Mouse (Mus musculus): Measurements from ENCODE around the gene Adora2b. TPM values are rescaled to one million over a fixed set of nuclear protein-coding genes. Genes with fewer than 3 reads are reported as not detected.
A peak's percentile ranks its signal among the peaks of the same experiment; 100 is the strongest.
"Not testable (repeated sequence)": the region's sequence is repeated elsewhere in the genome, so short reads cannot be mapped to it uniquely, and the experiment has no call there.

The Adora2b gene
- total RNA-seq, 2 experiments from 2014 or later = 6.6 to 7.6 TPM

- no peak for DNase-seq (ENCODE audit: low spot score in 2 of 2)
These were observed 14.8 kb downstream of the Adora2b start for GRCm38 (mm10) chr11:62263599-62263998.

- no peak for DNase-seq (ENCODE audit: low spot score in 2 of 2)
These were observed 15.2 kb downstream of the Adora2b start for GRCm38 (mm10) chr11:62264018-62264417.

- DNase-seq (ENCODE audit: low spot score in 2 of 2) = peak in 1 of 2 experiments; percentile 32
These were observed 16.9 kb downstream of the Adora2b start for GRCm38 (mm10) chr11:62265642-62266041.

- DNase-seq (ENCODE audit: low spot score in 2 of 2) = no peak
These were observed 17.9 kb downstream of the Adora2b start for GRCm38 (mm10) chr11:62266466-62267214.

- DNase-seq (ENCODE audit: low spot score in 2 of 2) = no peak
These were observed 19.6 kb downstream of the Adora2b start for GRCm38 (mm10) chr11:62268381-62268780.

GRCm38 (mm10) chr11:62269097-62269496 lies 20.3 kb downstream of the Adora2b start:
- DNase-seq (ENCODE audit: low spot score in 2 of 2) = no peak

- DNase-seq (ENCODE audit: low spot score in 2 of 2) = no peak
These were observed 22.1 kb downstream of the Adora2b start for GRCm38 (mm10) chr11:62270851-62271250.

GRCm38 (mm10) chr11:62277086-62277485 lies 28.3 kb downstream of the Adora2b start:
- DNase-seq (ENCODE audit: low spot score in 2 of 2) = peak in 1 of 2 experiments; percentile 22

GRCm38 (mm10) chr11:62278027-62278426 lies 29.2 kb downstream of the Adora2b start:
- DNase-seq (ENCODE audit: low spot score in 2 of 2) = peak in 1 of 2 experiments; percentile 57

- peak; percentile 83 to 93 for DNase-seq (ENCODE audit: low spot score in 2 of 2)
These were observed 32.2 kb downstream of the Adora2b start, which contains the start of the genes Zswim7 and Ttc19 for GRCm38 (mm10) chr11:62280675-62281600. Gene Zswim7 (minus strand): TSS chr11:62281375. Gene Ttc19 (plus strand): TSS chr11:62281473.

- no peak for DNase-seq (ENCODE audit: low spot score in 2 of 2)
These were observed 32.8 kb downstream of the Adora2b start for GRCm38 (mm10) chr11:62281601-62281997.

- not testable (repeated sequence) for DNase-seq (ENCODE audit: low spot score in 2 of 2)
These were observed 35.2 kb downstream of the Adora2b start for GRCm38 (mm10) chr11:62284020-62284419.

GRCm38 (mm10) chr11:62285020-62285419 lies 36.2 kb downstream of the Adora2b start:
- no peak for DNase-seq (ENCODE audit: low spot score in 2 of 2)

GRCm38 (mm10) chr11:62287700-62288099 lies 38.9 kb downstream of the Adora2b start:
- DNase-seq (ENCODE audit: low spot score in 2 of 2) = no peak

GRCm38 (mm10) chr11:62294121-62294520 lies 45.3 kb downstream of the Adora2b start:
- DNase-seq (ENCODE audit: low spot score in 2 of 2) = no peak

GRCm38 (mm10) chr11:62298883-62299282 lies 50.1 kb downstream of the Adora2b start:
- no peak for DNase-seq (ENCODE audit: low spot score in 2 of 2)

- no peak for DNase-seq (ENCODE audit: low spot score in 2 of 2)
These were observed 57.1 kb downstream of the Adora2b start for GRCm38 (mm10) chr11:62305866-62306265.

- DNase-seq (ENCODE audit: low spot score in 2 of 2) = no peak
These were observed 60.5 kb downstream of the Adora2b start for GRCm38 (mm10) chr11:62309296-62309695.

- DNase-seq (ENCODE audit: low spot score in 2 of 2) = no peak
These were observed 66.2 kb downstream of the Adora2b start for GRCm38 (mm10) chr11:62314984-62315383.

All from layer of hippocampus, adult 18-20 months (tissue).